In the genomic region with DNA sequence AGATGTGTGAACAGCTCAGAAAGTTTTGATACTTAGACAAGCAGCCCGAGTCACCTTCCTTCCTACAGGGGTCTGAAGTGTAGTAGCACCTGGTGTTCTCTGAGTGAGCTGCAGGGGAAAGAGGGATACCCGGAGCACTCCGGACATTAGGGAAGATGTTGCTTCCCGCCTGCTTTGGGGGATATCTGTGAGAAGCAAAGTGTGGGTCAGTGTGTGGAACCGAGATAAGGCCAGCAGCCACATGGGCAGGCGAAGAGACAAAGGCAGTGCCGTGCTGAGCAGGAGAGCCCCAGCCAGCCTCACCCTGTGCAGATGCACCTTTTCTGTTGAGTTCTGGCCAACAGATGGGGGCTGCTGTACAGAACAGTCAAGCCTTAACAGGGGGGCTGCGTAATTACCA, we compare ENCODE assay signal across 16 mouse cellular contexts. TPM values are rescaled to one million over a fixed set of nuclear protein-coding genes. Genes with fewer than 3 reads are reported as not detected.
A peak's percentile ranks its signal among the peaks of the same experiment; 100 is the strongest.
DNase-seq lines count a peak whose midpoint lies in the region; ATAC-seq and TF ChIP-seq lines count a peak whose summit lies in the region.
"Had no signal": no experiment of that assay in that cellular context is flagged by ENCODE, and none has a peak within 500 bp of the region (broad histone marks: within the 10 kb centered on the region; RNA-seq: fewer than 3 reads in every experiment).

No protein-coding gene starts in this region.

- H3K36me3 ChIP-seq in intestine, embryonic 15.5 days, result peaks cover 46% of the 10 kb centered on the region
- H3K36me3 ChIP-seq in intestine, postnatal 0 days (ENCODE audit: control insufficient read depth, insufficient read depth), result peaks cover 64% of the 10 kb centered on the region
- peaks cover 84% of the 10 kb centered on the region for H3K36me3 ChIP-seq in liver, embryonic 13.5 days

- no peak overlapping the region for H3K9ac ChIP-seq in intestine, embryonic 15.5 days
- no peak overlapping the region for H3K9ac ChIP-seq in intestine, postnatal 0 days (ENCODE audit: low read depth, low read length)
- peak overlapping the region; percentile 66 for H3K9ac ChIP-seq in liver, embryonic 13.5 days
- H3K9ac ChIP-seq: embryonic facial prominence, embryonic 13.5 days; lung, embryonic 15.5 days had no signal

- H3K4me3 ChIP-seq in intestine, embryonic 15.5 days (replicated peaks), result no peak overlapping the region
- no peak overlapping the region for H3K4me3 ChIP-seq in intestine, postnatal 0 days (ENCODE audit: low read depth, low read length)
- H3K4me3 ChIP-seq in liver, embryonic 13.5 days (replicated peaks), result peak overlapping the region; percentile 14; the same call in 1 of the 2 replicates
- H3K4me3 ChIP-seq: embryonic facial prominence, embryonic 13.5 days; left cerebral cortex, adult 2 months; lung, embryonic 15.5 days had no signal

- H3K4me2 ChIP-seq in intestine, embryonic 15.5 days (replicated peaks), result no peak overlapping the region
- no peak overlapping the region for H3K4me2 ChIP-seq in intestine, postnatal 0 days (replicated peaks; ENCODE audit: low read depth)
- peak overlapping the region; percentile 55 for H3K4me2 ChIP-seq in liver, embryonic 13.5 days
- H3K4me2 ChIP-seq: embryonic facial prominence, embryonic 13.5 days; lung, embryonic 15.5 days had no signal

- H3K27me3 ChIP-seq in intestine, embryonic 15.5 days (replicated peaks), result no peaks in the 10 kb centered on the region
- H3K27me3 ChIP-seq in intestine, postnatal 0 days (replicated peaks; ENCODE audit: control insufficient read depth, insufficient read depth, low read length), result no peaks in the 10 kb centered on the region
- H3K27me3 ChIP-seq in liver, embryonic 13.5 days, result no peaks in the 10 kb centered on the region
- H3K27me3 ChIP-seq: embryonic facial prominence, embryonic 13.5 days; lung, embryonic 15.5 days had no signal

- ATAC-seq in intestine, embryonic 15.5 days, result peak; percentile 58; the same call in 1 of the 2 replicates
- ATAC-seq in intestine, postnatal 0 days, result no peak
- 0 out of 2 replicates have a peak, but pooled peaks have one; percentile 34 for ATAC-seq in common myeloid progenitor, adult 5-6 weeks (replicated peaks; ENCODE audit: low read depth, poor library complexity, severe bottlenecking)
- peak; percentile 99 for ATAC-seq in liver, embryonic 13.5 days (ENCODE audit: low read depth)

- peak; percentile 82 for DNase-seq in liver, embryonic 13.5 days
- peak; percentile 42 to 68 for DNase-seq in spleen, postnatal 36 days (ENCODE audit: low spot score in 2 of 2)
- DNase-seq in lung, postnatal 14 days, result no peak
- no peak for DNase-seq in ovary, adult 18-20 months (ENCODE audit: low spot score)
- DNase-seq: adrenal gland, postnatal 36 days; cerebellum, postnatal 36 days; heart, adult 11 months; heart, postnatal 4 days; retina, postnatal 1 day; thymus, adult 18-20 months had no signal

- H3K9me3 ChIP-seq in intestine, embryonic 15.5 days, result no peaks in the 10 kb centered on the region
- no peaks in the 10 kb centered on the region for H3K9me3 ChIP-seq in intestine, postnatal 0 days (ENCODE audit: control insufficient read depth)
- H3K9me3 ChIP-seq in liver, embryonic 13.5 days (replicated peaks), result no peaks in the 10 kb centered on the region
- H3K9me3 ChIP-seq: embryonic facial prominence, embryonic 13.5 days; lung, embryonic 15.5 days had no signal

- H3K27ac ChIP-seq in intestine, embryonic 15.5 days, result no peak overlapping the region
- H3K27ac ChIP-seq in intestine, postnatal 0 days (ENCODE audit: low read depth, low read length), result no peak overlapping the region
- peak overlapping the region; percentile 91 for H3K27ac ChIP-seq in liver, embryonic 13.5 days
- H3K27ac ChIP-seq: left cerebral cortex, adult 2 months; lung, embryonic 15.5 days had no signal

- WGBS in intestine, embryonic 15.5 days, result 90% methylated on average over 8 of the region's 8 CpGs
- 94% methylated on average over 8 of the region's 8 CpGs for WGBS in intestine, postnatal 0 days
- WGBS in liver, embryonic 13.5 days (ENCODE audit: insufficient replicate concordance), result 25% methylated on average over 8 of the region's 8 CpGs

- H3K4me1 ChIP-seq in intestine, embryonic 15.5 days (replicated peaks), result no peaks in the 10 kb centered on the region
- no peaks in the 10 kb centered on the region for H3K4me1 ChIP-seq in intestine, postnatal 0 days (replicated peaks; ENCODE audit: control insufficient read depth, insufficient read depth, low read length)
- peaks cover 49% of the 10 kb centered on the region for H3K4me1 ChIP-seq in liver, embryonic 13.5 days (replicated peaks)
- H3K4me1 ChIP-seq: lung, embryonic 15.5 days had no signal

- TF ChIP-seq CTCF in intestine, postnatal 0 days (IDR thresholded peaks at IDR 0.05; ENCODE audit: low read depth), result no peak

RNA-seq across cellular contexts. Expression of gene Slc9a8, which starts 26.1 kb away (rescaled TPM):
- 19.9 and 21.7 TPM in 2 replicates for polyA plus RNA-seq in intestine, embryonic 15.5 days (2015; fragmentation: Nextera tagmentation; extraction: Ambion mirVana)
- polyA plus RNA-seq in intestine, postnatal 0 days (2015; fragmentation: Nextera tagmentation; extraction: Ambion mirVana), result 14.9 and 15.7 TPM in 2 replicates
- 19.3 and 29.1 TPM in 2 replicates for total RNA-seq in common myeloid progenitor, adult 5-6 weeks (2017)
- polyA plus RNA-seq in liver, embryonic 13.5 days (2015; fragmentation: Nextera tagmentation; extraction: Ambion mirVana), result 12.0 and 13.4 TPM in 2 replicates

RNA-seq across cellular contexts. Expression of gene Rnf114, which starts 44.8 kb away (rescaled TPM):
- 65.3 and 73.3 TPM in 2 replicates for polyA plus RNA-seq in intestine, embryonic 15.5 days (2015; fragmentation: Nextera tagmentation; extraction: Ambion mirVana)
- polyA plus RNA-seq in intestine, postnatal 0 days (2015; fragmentation: Nextera tagmentation; extraction: Ambion mirVana), result 62.2 and 64.8 TPM in 2 replicates
- 22.9 and 29.9 TPM in 2 replicates for total RNA-seq in common myeloid progenitor, adult 5-6 weeks (2017)
- polyA plus RNA-seq in liver, embryonic 13.5 days (2015; fragmentation: Nextera tagmentation; extraction: Ambion mirVana), result 32.5 and 33.2 TPM in 2 replicates

RNA-seq across cellular contexts. Expression of gene Spata2, which starts 45.1 kb away (rescaled TPM):
- 12.7 and 13.8 TPM in 2 replicates for polyA plus RNA-seq in intestine, embryonic 15.5 days (2015; fragmentation: Nextera tagmentation; extraction: Ambion mirVana)
- 11.5 and 13.5 TPM in 2 replicates for polyA plus RNA-seq in intestine, postnatal 0 days (2015; fragmentation: Nextera tagmentation; extraction: Ambion mirVana)
- 7.6 and 9.9 TPM in 2 replicates for total RNA-seq in common myeloid progenitor, adult 5-6 weeks (2017)
- polyA plus RNA-seq in liver, embryonic 13.5 days (2015; fragmentation: Nextera tagmentation; extraction: Ambion mirVana), result 7.0 and 9.4 TPM in 2 replicates

Comparison
In these comparisons a context has a peak if more than half of its experiments do, and no peak if none do; other contexts are left out.
1. DNase-seq: peak in liver, embryonic 13.5 days (single experiment) and spleen, postnatal 36 days (2 of 2); none in lung, postnatal 14 days (single experiment) and ovary, adult 18-20 months (single experiment).